Mouse (Mus musculus): ENCODE measurements around the gene Gprc5b.

Gprc5b gene

DNA sequence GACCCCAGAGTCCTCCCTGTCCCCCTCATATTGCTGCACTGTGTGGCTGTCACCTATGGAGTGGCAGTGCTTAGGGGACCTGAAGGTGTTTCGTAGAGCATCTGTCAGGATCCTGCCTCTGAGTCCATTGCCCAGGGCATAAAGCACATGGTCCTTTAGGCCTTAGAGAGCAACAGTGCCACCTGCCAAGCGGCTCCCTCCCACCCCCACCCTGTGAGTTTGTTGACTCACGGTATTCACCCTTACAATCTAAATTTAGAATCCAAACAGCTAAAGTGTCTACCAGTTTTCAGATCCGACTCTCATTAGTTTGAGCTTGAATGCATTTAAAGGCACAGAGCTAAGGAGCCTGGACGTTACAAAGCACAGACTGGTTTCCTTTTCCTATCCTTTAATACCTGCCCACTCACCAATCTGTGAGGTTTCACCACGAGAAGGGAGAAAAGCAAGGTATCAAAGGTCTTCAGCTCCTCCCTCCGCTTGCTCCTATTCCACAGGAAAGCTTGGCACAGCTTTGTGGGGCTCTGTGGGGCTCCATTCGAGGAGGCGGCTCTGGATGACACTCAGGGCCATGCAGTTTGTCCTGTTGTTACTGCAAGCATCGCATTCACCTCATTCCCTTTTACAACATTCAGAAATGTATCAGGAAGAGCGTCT lies 41.3 kb downstream of the Gprc5b start:
- DNase-seq (ENCODE audit: extremely low spot score): no peak

GRCm38 (mm10) chr7:118949749-118950148 lies 45.3 kb downstream of the Gprc5b start:
- no peak for DNase-seq (ENCODE audit: extremely low spot score)

DNA sequence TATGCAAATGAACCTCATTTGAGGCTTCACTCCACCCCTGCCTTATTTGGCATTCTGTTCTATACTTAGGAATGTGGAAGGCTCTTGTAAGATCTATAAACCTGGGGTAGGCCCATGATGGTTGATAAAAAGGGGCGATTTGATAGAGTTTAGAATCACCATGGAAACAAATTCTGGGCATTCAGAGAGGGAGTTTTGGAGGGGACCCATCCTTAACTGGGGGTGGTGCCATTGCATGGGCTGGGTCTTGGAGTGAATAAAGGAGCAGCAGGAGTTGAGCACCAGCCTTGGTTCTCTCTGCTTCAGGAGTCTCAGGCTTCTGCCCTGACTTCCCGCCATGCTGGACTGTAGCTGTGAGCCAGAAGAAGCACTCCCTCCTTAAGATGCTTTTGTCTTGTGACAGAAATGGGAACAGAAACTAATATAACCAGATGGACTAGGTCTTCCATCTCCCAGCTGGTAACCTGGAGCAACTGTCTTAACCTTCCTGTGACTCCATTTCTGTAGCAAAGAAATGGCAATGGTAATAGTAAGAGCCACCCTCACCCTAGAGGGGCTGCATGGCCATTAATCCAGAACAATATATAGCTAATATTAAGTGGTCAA lies 46.2 kb downstream of the Gprc5b start:
- no peak for DNase-seq (ENCODE audit: extremely low spot score)

GRCm38 (mm10) chr7:118947241-118947640 lies 47.8 kb downstream of the Gprc5b start:
- DNase-seq (ENCODE audit: extremely low spot score): no peak

- no peak for DNase-seq (ENCODE audit: extremely low spot score)
These were observed 50.1 kb downstream of the Gprc5b start for GRCm38 (mm10) chr7:118944884-118945283.

- DNase-seq (ENCODE audit: extremely low spot score): no peak
These were observed 51.8 kb downstream of the Gprc5b start for GRCm38 (mm10) chr7:118943170-118943569.

- no peak for DNase-seq (ENCODE audit: extremely low spot score)
These were observed 52.7 kb downstream of the Gprc5b start for GRCm38 (mm10) chr7:118942297-118942696.

DNA sequence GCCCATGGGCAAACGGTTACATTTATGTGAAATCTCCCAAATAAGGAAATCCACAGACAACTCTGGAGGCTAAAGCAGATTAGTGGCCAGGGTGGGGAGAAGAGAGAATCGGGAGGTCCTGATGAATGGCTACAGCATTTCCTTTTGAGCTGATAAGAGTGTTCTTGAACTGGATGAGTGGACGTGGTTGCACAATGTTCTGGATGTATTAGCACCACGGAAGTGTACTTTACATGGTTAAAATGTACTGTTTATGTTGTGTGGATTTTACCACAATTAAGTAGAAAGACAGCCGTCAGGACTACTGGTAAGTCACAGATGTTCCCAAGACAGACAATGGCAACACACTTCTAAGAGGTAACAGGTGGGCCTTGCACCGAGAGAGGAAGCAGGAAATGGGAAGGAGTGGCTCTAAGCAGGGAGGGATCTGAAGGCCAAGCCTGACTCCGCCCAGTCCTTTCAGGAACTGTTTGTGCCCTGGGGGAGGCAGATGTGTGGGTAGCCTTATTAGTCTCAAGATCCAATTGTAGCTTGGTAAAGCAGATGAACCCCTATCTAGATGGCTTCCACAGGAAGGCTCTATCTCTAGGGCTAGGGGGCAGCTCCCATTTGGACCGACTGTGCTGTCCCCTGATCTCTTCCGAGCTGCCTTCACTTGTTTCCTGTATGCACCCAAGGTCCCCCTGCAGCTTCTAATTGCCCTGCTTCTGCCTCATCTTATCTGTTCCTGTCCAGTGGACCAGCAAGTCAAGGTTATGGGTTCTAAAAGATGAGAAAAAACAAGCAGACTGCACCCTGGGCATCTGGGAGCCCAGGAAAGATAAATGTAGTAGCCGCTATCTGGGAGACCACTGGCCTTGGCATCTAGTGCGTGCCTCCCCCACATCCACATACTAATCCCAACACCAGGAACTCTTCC lies 57.3 kb downstream of the Gprc5b start:
- DNase-seq (ENCODE audit: extremely low spot score): no peak

- no peak for DNase-seq (ENCODE audit: extremely low spot score)
These were observed 58.2 kb downstream of the Gprc5b start for GRCm38 (mm10) chr7:118936844-118937243.

DNA sequence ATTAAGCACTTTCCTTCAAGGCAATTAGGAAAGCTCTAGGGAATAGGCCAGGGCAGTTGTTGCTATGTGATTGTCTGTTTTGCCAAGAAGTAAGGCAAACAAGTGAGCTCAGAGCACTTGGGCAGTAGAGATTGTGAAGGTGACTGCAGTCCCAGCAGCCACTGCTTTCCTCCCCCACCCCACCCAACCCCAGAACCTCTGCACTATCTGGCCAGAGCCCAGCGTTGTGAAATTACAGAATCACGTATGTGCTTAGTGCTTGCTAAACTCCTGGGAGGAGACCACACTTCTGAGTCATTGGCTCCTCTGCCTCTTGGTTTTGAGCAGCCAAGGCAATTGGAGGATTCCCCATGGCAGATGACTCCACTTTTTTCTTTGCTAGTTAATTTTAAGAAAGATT lies 59.7 kb downstream of the Gprc5b start:
- DNase-seq (ENCODE audit: extremely low spot score): no peak

- no peak for DNase-seq (ENCODE audit: extremely low spot score)
These were observed 63.3 kb downstream of the Gprc5b start for GRCm38 (mm10) chr7:118931502-118932395.

- no peak for DNase-seq (ENCODE audit: extremely low spot score)
These were observed 65.3 kb downstream of the Gprc5b start for GRCm38 (mm10) chr7:118929601-118930311.

DNA sequence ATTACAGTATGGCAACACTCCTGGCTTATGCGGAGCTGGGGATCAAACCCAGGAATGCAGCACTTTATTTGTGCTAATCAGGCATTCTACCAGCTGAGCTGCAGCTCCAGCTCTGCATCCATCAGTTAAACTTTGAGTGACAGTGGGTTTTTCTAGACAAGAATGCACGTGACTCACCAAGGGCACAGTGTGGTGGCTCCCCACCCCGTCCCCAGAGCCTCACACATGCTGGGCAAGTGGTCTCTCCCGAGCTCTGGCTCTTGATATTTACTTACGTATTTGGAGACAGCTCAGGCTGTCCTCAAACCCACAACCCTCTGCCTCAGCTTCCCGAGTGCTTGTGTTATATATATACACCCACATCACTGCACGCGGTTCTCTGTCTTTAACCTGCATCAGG lies 66.1 kb downstream of the Gprc5b start:
- no peak for DNase-seq (ENCODE audit: extremely low spot score)

DNA sequence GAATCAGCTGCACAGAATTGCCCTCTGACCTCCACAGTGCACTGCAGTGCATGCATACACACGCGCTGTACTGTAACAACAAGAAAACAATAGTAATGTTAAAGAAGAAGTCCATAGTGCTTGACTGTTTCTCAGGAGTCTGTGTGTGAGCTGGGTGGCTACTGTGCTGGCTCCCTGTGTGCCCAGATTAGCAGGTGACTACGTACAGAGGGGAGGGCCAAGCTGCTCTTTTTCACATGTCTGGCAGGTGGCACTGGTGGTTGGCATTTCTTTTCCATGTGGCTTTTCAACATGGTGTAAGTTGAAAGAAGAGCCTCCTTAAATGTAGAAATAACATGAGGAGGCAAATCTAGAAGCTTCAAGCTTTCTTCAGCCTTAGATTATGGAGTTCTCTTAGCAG lies 66.7 kb downstream of the Gprc5b start:
- no peak for DNase-seq (ENCODE audit: extremely low spot score)

DNA sequence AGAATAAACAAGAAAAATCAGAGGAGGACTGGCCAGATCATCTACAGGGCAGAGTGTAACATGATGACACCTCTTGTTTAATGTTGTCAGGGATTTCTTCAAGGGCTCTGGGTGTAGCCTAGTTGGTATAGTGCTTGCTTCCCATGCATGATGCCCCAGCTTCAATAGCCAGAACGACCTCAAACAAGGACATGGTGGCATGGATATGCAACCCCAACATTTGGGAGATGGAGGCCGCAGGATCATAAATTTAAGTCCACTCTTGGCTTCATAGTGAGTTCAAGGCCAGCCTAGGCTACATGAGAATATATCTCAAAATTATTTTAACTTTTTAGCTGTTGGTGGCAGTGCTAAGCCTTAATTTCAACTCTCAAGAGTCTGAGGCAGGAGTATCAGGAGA lies 67.7 kb downstream of the Gprc5b start:
- DNase-seq (ENCODE audit: extremely low spot score): no peak

- no peak for DNase-seq (ENCODE audit: extremely low spot score)
These were observed 68.3 kb downstream of the Gprc5b start for GRCm38 (mm10) chr7:118926516-118927260.

DNA sequence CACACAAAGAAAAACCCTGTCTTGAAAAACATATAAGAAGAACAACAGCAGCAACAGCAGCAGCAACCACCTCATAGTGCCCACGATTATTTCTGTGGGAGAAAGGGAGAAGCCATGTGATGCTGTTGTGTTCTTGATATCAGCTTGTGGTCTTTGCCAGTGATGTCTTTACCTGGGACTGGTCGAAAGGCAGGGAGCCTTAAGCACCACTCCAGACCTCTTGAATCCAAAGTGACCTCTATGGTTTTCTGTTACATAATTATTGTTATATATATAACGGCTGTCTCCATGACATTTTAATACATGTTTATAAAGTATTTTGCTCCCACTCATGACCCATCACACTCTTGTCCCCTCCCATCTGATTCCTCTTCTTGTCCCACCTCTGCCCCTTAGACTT lies 69.5 kb downstream of the Gprc5b start:
- DNase-seq (ENCODE audit: extremely low spot score): no peak

GRCm38 (mm10) chr7:118922441-118923202 lies 72.4 kb downstream of the Gprc5b start:
- DNase-seq (ENCODE audit: extremely low spot score): no peak

Data from embryo, embryonic 9.5 days (tissue).